Mouse (Mus musculus) spleen, postnatal 10 days (tissue): Measurements from ENCODE around the gene Adamts18.
A peak's percentile ranks its signal among the peaks of the same experiment; 100 is the strongest.

Source experiments
- DNase-seq, 2 experiments: peaks; one replicate each; pipeline ENCODE4 v3.0.0; 2021 to 2022; ENCODE audit warnings: low spot score in 2 of 2

Adamts18 gene

DNA sequence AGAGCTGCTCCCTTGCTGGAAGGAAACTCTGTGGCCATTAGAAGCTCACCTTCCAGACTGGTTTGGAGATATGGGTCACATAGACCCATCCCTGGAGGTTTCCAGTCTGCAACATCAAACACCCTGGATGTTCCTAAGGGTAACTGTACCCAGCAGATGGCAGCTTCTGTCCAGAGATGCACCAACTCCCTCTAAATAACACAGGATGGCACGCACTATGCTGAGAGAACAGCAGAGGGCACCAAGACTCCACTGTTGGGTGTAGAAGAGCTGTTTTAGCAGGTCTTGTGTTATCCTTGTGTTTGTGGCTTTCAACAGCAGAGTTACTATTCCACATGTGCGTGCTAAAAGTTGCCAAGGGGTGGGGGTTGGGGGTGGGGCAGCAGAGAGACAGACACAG lies 184.0 kb downstream of the Adamts18 start:
- peak; percentile 11 to 69 for DNase-seq

DNA sequence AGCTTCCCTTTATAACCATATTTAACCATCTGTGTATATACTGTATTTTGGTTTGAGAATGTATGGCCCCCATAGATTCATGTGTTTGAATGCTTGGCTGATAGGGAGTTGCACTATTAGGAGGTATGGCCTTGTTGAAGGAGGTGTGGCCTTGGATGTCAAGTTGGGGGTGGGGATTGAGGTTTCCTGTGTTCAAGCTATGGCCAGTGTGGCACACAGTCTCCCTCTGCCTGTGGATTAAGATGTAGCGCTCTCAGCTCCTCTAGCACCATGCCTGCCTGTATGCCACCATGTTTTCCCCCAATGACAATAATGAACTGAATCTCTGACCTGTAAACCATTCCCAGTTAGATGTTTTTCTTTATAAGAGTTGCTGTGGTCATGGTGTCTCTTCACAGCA lies 188.4 kb downstream of the Adamts18 start:
- no peak for DNase-seq

DNA sequence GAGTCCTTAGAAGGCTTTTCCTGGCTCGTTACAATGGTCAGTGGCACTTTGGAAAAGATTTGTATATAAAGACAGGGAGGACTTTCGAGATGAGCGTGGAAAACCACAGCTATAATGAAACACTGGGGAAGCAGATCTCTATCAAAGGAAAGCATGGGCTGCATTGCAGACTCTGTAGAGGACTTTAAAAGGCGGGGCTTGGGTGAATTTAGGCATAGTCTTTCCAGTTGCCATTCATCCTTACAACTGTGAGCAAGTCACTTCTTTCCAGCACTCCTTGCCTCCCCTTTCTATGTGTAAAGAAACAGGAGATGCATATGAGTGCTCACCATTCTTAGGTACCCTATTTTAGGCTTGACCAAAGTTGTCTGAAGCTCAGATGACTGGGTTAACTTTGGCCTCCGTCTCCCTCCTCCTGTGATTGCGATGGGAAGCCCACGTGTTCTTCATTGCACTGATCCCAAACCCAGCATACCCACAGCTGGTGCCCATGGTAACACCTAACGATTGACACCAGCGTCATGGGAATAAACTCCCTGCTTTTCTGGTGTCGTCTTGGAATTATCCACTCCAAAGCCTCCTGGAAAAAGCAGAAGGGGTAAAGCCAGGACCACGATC lies 191.7 kb downstream of the Adamts18 start:
- DNase-seq = no peak

DNA sequence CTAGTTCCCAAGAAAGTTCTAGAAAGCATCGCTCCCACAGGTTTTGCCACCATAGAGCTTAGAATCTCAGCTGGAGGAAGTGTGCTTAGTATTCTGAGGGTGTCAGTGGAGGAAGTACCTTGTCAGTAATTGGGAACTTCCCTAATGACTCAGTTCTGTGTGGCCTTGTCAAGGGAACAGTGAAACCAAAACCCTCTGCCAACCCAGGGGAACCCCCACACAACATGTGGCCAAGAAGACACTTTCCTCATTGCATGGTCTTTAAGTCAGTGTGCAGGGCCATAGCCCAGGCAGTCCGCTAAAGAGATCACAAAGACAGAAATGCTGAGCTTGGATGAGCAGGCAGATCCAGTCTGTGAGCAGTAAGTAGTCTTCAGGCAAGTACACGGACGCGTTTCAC lies 192.4 kb downstream of the Adamts18 start:
- peak in 1 of 2 experiments; percentile 28 for DNase-seq

DNA sequence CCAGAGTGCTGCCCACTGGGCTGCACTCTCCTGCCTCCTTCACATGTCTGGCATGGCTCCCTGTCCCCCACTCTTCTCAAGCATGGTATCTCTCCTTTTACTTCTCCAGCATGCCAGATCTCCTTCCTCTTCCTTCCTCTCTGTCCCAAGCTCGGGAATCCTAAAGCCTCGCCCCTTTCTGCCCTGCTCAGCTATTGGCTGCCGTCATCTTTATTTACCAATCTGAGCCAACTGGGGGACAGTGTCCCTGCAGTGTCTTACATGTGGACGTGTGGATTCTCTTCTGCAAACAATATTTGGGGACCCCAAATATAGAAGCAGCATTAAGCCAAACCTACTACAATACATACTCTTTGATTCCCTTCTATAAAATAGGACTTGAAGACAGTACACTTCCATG lies 195.4 kb downstream of the Adamts18 start:
- DNase-seq = no peak

DNA sequence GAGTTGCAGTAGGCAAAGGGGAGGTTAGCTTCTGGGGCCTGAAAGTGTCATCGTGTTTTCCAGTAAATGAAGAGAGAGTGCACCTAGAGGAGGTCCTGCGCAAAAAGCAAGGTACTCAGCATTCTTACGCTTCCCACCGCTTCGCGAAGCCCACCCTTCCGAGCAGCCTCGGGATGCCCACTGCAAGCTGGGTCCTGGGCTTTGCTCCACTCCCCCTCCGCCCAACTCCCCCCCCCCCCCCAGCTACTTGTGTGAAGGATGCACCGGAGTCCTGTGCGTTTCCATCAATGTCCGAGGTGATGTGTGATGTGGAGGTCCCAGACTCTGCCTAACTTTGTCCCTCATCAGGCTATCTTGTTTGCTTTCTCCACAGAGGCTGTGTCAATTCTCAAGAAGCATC lies 196.1 kb downstream of the Adamts18 start:
- DNase-seq = no peak
